Mouse (Mus musculus) intestine, postnatal 0 days (tissue): ENCODE data around the gene Fosb. TPM values are rescaled to one million over a fixed set of nuclear protein-coding genes. Genes with fewer than 3 reads are reported as not detected.
A peak's percentile ranks its signal among the peaks of the same experiment; 100 is the strongest.

Source experiments
- ATAC-seq: fragments of 200-750 bp; cut with Nextera tagmentation; 2 replicates; pipeline ENCODE4 v1.8.0; 2017; ENCODE audit warnings: mild to moderate bottlenecking, moderate TSS enrichment, moderate library complexity
- H3K27ac ChIP-seq: fragments of 300-500 bp; sonication (generic); 2 replicates; pipeline ENCODE4 v1.5.1; 2014; ENCODE audit warnings: mild to moderate bottlenecking, low read depth, low read length, moderate library complexity
- H3K27me3 ChIP-seq: fragments of 300-500 bp; sonication (generic); replicated peaks from 2 replicates; pipeline ENCODE4 v1.6.1; 2014; ENCODE audit warnings: low read length, mixed read lengths; ENCODE audit not compliant: control insufficient read depth, insufficient read depth
- H3K36me3 ChIP-seq: fragments of 300-500 bp; sonication (generic); 2 replicates; pipeline ENCODE4 v1.6.1; 2014; ENCODE audit warnings: mild to moderate bottlenecking, moderate library complexity; ENCODE audit not compliant: control insufficient read depth, insufficient read depth
- H3K4me1 ChIP-seq: fragments of 300-500 bp; sonication (generic); replicated peaks from 2 replicates; pipeline ENCODE4 v1.6.1; 2014; ENCODE audit warnings: antibody characterized with exemption, low read length, mixed read lengths; ENCODE audit not compliant: control insufficient read depth, insufficient read depth
- H3K4me2 ChIP-seq: fragments of 300-500 bp; sonication (generic); replicated peaks from 2 replicates; pipeline ENCODE4 v1.6.1; 2014; ENCODE audit warnings: low read depth, mild to moderate bottlenecking, moderate library complexity
- H3K4me3 ChIP-seq: fragments of 300-500 bp; sonication (generic); 2 replicates; pipeline ENCODE4 v1.5.1; 2014; ENCODE audit warnings: low read depth, low read length
- H3K9ac ChIP-seq: fragments of 300-500 bp; sonication (generic); 2 replicates; pipeline ENCODE4 v1.6.1; 2014; ENCODE audit warnings: mild to moderate bottlenecking, low read depth, low read length
- H3K9me3 ChIP-seq: fragments of 300-500 bp; sonication (generic); 2 replicates; pipeline ENCODE4 v1.6.1; 2016; ENCODE audit warnings: mixed run types; ENCODE audit not compliant: control insufficient read depth
- CTCF ChIP-seq: sonication (generic); IDR thresholded peaks from 2 replicates; pipeline ENCODE4 v1.5.1; 2016; ENCODE audit warnings: low read depth, mild to moderate bottlenecking, control low read depth, antibody characterized with exemption, moderate library complexity
- WGBS: fragments of 180-500 bp; shearing (Covaris S2); extraction: QIAGEN DNeasy Blood & Tissue Kit; methylation state at CpG from one replicate; pipeline ENCODE4 v1.1.7; 2014; 5-methylcytosine and 5-hydroxymethylcytosine counted together
- polyA plus RNA-seq: library from polyadenylated mRNA; unstranded; fragments of >200 nt; fragmentation: Nextera tagmentation; extraction: Ambion mirVana; gene quantifications from 2 replicates; pipeline ENCODE4 v1.2.1, GENCODE M21; 2015

The Fosb gene
- polyA plus RNA-seq, 1 experiment from 2014 or later, result 0.12 TPM

- Histone ChIP-seq H3K27me3 (0 out of 2 replicates have a peak, but pooled peaks cover 6% of the 10 kb centered on the region), H3K4me1 (no peaks in the 10 kb centered on the region), H3K4me2 (peak overlapping the region; percentile 67), H3K9ac (no peak overlapping the region), H3K27ac (peak overlapping the region; percentile 64), H3K4me3 (peak overlapping the region; percentile 36), H3K36me3 (no peaks in the 10 kb centered on the region), H3K9me3 (no peaks in the 10 kb centered on the region)
- peak; percentile 64 for ATAC-seq
- no peak for TF ChIP-seq CTCF
- WGBS, result under 1% methylated on average over 22 of the region's 22 CpGs
These were observed 17.3 kb upstream of the Fosb start for GRCm38 (mm10) chr7:19327128-19327527.

GRCm38 (mm10) chr7:19326359-19326758 lies 16.5 kb upstream of the Fosb start:
- Histone ChIP-seq H3K4me2 (peak overlapping the region; percentile 67), H3K27me3 (0 out of 2 replicates have a peak, but pooled peaks cover 6% of the 10 kb centered on the region), H3K27ac (peak overlapping the region; percentile 64), H3K36me3 (no peaks in the 10 kb centered on the region), H3K4me3 (peak overlapping the region; percentile 36), H3K4me1 (no peaks in the 10 kb centered on the region), H3K9me3 (no peaks in the 10 kb centered on the region), H3K9ac (peak overlapping the region; percentile 42; the same call in 1 of the 2 replicates)
- no peak for TF ChIP-seq CTCF
- WGBS, result 2% methylated on average over 19 of the region's 20 CpGs
- ATAC-seq, result peak; percentile 50

- ATAC-seq, result no peak
- H3K27ac ChIP-seq, result no peak overlapping the region
- no peak overlapping the region for H3K9ac ChIP-seq
- no peaks in the 10 kb centered on the region for H3K36me3 ChIP-seq
- peak overlapping the region; percentile 36 for H3K4me3 ChIP-seq
- TF ChIP-seq CTCF, result no peak
- no peaks in the 10 kb centered on the region for H3K4me1 ChIP-seq
- WGBS, result 71% methylated on average over 21 of the region's 21 CpGs
- H3K9me3 ChIP-seq, result no peaks in the 10 kb centered on the region
- H3K27me3 ChIP-seq, result 0 out of 2 replicates have a peak, but pooled peaks cover 6% of the 10 kb centered on the region
- peak overlapping the region; percentile 67; the same call in 1 of the 2 replicates for H3K4me2 ChIP-seq
These were observed 15.7 kb upstream of the Fosb start for GRCm38 (mm10) chr7:19325262-19326199.

GRCm38 (mm10) chr7:19324221-19324620 lies 14.4 kb upstream of the Fosb start:
- Histone ChIP-seq H3K4me1 (no peaks in the 10 kb centered on the region), H3K4me3 (no peak overlapping the region), H3K4me2 (no peak overlapping the region), H3K27ac (no peak overlapping the region), H3K9me3 (no peaks in the 10 kb centered on the region), H3K9ac (no peak overlapping the region), H3K27me3 (0 out of 2 replicates have a peak, but pooled peaks cover 6% of the 10 kb centered on the region), H3K36me3 (no peaks in the 10 kb centered on the region)
- ATAC-seq, result no peak
- TF ChIP-seq CTCF, result no peak
- WGBS, result 89% methylated on average over 11 of the region's 11 CpGs

GRCm38 (mm10) chr7:19322489-19322888 lies 12.6 kb upstream of the Fosb start:
- Histone ChIP-seq H3K36me3 (no peaks in the 10 kb centered on the region), H3K9ac (no peak overlapping the region), H3K4me1 (no peaks in the 10 kb centered on the region), H3K27ac (no peak overlapping the region), H3K4me2 (no peak overlapping the region), H3K9me3 (no peaks in the 10 kb centered on the region), H3K27me3 (0 out of 2 replicates have a peak, but pooled peaks cover 11% of the 10 kb centered on the region), H3K4me3 (no peak overlapping the region)
- no peak for ATAC-seq
- TF ChIP-seq CTCF, result no peak
- 40% methylated on average over 9 of the region's 9 CpGs for WGBS

- no peak for TF ChIP-seq CTCF
- Histone ChIP-seq H3K9ac (no peak overlapping the region), H3K27me3 (0 out of 2 replicates have a peak, but pooled peaks cover 14% of the 10 kb centered on the region), H3K27ac (no peak overlapping the region), H3K4me3 (no peak overlapping the region), H3K4me1 (no peaks in the 10 kb centered on the region), H3K9me3 (no peaks in the 10 kb centered on the region), H3K4me2 (no peak overlapping the region), H3K36me3 (no peaks in the 10 kb centered on the region)
- ATAC-seq, result peak; percentile 28; the same call in 1 of the 2 replicates
- 31% methylated on average over 5 of the region's 5 CpGs for WGBS
These were observed 11.6 kb upstream of the Fosb start for GRCm38 (mm10) chr7:19321464-19321863.
